Mouse (Mus musculus) liver, adult 2 months (tissue): Measurements from ENCODE around the gene Tmem198b.

Source experiments
- CTCF ChIP-seq: fragments of 200-500 bp; IDR thresholded peaks from 2 replicates; pipeline ENCODE4 v1.5.1; 2011; ENCODE audit warnings: low read depth, low read length, control low read depth
- POLR2A ChIP-seq: fragments of 200-500 bp; IDR thresholded peaks from 2 replicates; pipeline ENCODE4 v1.6.1; 2011; ENCODE audit warnings: low read length, control low read depth; ENCODE audit not compliant: insufficient read depth; ENCODE audit errors: extremely low read depth

GRCm38 (mm10) chr10:128806086-128806485 lies 1.9 kb upstream of the Tmem198b start:
- no peak for TF ChIP-seq CTCF
- no peak for TF ChIP-seq POLR2A
